Mouse (Mus musculus) lung, adult 2 months (tissue): ENCODE results near the gene Prkar2a.

Experiments
- CTCF ChIP-seq: fragments of 200-500 bp; IDR thresholded peaks from 2 replicates; pipeline ENCODE4 v1.5.1; 2011; ENCODE audit warnings: mild to moderate bottlenecking, low read length, control low read depth; ENCODE audit not compliant: insufficient read depth
- POLR2A ChIP-seq: fragments of 200-500 bp; IDR thresholded peaks from 2 replicates; pipeline ENCODE4 v1.6.1; 2011; ENCODE audit warnings: low read depth, mild to moderate bottlenecking, control low read depth, low read length, borderline replicate concordance; ENCODE audit errors: extremely low read depth

- TF ChIP-seq CTCF = no peak
- TF ChIP-seq POLR2A = no peak
These were observed 99.6 kb downstream of the Prkar2a start for GRCm38 (mm10) chr9:108788713-108789112.
